Mouse (Mus musculus) activated CD4-positive, CD25-positive, alpha-beta regulatory T cell, adult 4 months (primary cell): Measurements from ENCODE around the gene Cyp27b1. TPM values are rescaled to one million over a fixed set of nuclear protein-coding genes. Genes with fewer than 3 reads are reported as not detected.

Source experiments
- ATAC-seq: one replicate; pipeline ENCODE4 v1.8.0; 2017
- polyA plus RNA-seq, 2 experiments: library from polyadenylated mRNA; unstranded; fragments of 100-300 nt; shearing (Covaris generic); gene quantifications; one replicate each; pipeline ENCODE4 v1.2.1; 2017

Gene Cyp27b1
- polyA plus RNA-seq, 2 experiments from 2014 or later, result not detected

DNA sequence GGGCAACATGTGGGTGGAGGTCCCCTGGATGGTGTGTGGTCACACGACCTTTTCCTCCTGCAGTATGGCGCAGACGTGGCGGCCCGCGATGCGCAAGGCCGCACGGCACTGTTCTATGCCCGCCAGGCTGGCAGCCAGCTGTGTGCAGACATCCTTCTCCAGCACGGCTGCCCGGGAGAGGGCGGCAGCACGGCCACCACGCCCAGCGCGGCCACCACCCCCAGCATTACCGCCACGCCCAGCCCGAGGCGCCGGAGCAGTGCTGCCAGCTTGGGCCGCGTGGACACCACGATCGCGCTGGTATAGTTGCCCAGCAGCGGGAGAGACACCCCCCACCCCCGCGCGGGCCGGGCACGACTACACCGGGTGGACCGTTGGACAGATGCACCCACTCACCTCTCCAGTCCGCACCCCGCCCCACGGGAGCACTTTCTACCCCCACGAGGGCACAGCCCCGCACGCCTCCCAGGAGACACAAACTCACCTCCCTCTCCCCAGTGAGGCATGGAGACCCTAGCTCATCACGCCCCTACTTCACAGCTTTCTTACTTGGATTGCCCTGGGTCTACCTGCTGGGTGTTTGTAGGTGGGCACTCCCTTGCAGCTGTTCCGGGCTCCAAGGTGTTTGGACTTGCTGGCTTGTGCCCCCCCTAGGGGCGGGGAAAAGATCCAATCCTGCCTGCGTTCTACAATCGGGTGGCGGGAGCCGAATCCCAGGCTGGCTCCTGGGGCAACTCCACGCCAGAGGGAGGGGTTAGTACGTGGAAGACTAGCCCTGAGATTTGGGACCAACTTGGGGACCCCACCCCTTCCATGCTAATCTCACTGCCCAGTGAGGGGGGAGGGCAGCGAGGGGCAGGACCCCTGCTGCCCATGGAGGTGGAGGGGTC, 43.7 kb downstream of the Cyp27b1 start:
- ATAC-seq, result no peak

DNA sequence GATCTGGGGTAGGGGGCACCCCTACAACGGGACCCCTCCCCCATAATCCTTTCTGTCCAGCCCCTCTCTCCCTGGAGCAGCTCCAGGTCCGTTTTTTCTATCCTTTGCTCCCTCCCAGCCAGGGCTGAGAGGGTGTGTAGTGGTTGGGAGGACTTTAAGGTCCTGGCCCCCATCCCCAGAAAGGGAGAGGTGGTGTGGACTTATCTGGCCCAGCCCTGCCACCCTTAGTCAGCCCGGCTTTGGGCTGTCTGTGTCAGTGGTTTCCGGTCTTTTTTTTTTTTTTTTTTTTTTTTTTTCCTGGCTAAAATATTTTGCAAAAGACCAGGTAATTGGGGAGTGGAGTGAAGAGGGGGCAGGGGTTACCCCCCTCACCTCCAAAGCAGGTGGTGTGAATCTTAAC, 44.7 kb downstream of the Cyp27b1 start:
- no peak for ATAC-seq

DNA sequence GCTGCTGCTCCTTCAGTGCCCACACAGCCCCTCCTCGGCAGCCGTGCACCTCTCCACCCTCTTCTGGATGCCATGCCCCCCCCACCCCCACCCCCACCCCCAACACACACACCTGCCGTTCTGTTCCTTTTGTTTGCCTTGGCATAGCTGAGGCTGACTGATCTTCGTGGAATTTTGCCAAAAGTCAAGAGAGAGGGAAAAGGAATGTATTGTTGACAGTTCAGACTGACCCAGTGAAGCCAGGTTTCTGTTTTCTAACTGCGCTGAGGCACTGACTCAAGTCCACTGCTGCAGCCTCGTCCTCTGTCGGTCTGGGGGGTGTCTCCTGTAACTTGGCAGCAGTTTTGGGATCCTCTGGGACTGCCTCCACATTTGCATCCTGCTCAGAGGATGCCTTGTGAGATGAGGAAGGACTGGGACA, 46.3 kb downstream of the Cyp27b1 start:
- no peak for ATAC-seq

GRCm38 (mm10) chr10:127098514-127098913, 50.5 kb downstream of the Cyp27b1 start:
- no peak for ATAC-seq

- ATAC-seq, result no peak
Measured at GRCm38 (mm10) chr10:127099191-127099590, 51.1 kb downstream of the Cyp27b1 start.

GRCm38 (mm10) chr10:127099868-127100267, 51.8 kb downstream of the Cyp27b1 start:
- ATAC-seq, result no peak

GRCm38 (mm10) chr10:127100414-127100813, 52.4 kb downstream of the Cyp27b1 start:
- no peak for ATAC-seq

DNA sequence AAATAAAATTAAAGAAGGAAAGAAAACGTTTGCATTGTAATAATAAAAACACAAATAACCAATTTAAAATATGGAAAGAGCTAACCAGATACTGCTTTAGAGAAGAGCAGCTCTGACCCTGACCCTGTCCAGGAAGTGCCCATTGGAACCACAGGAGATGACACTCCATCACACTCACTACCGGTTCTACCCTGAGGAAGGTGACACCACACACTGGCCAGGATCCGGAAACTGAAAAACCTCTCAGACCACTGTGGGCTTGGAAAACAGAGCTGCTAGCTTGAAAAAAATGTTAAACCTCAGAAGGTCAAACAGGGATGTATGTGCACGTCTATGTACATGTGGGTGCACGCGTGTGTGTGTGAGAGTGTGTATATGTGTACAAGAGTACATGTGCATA, 53.1 kb downstream of the Cyp27b1 start:
- ATAC-seq, result no peak

Other genes starting within 250 kb of the Cyp27b1 start
- gene Atp23, start 146.9 kb upstream of the Cyp27b1 start, polyA plus RNA-seq, result 1 to 10 TPM; 5.9 to 6.9 TPM
- 10 to 100 TPM; 29.8 to 35.8 TPM for gene Ctdsp2, start 69.5 kb upstream of the Cyp27b1 start, polyA plus RNA-seq
- gene Avil, start 47.5 kb upstream of the Cyp27b1 start, polyA plus RNA-seq, result not detected
- gene Tsfm, start 17.4 kb upstream of the Cyp27b1 start, polyA plus RNA-seq, result 10 to 100 TPM; 42.5 to 57.1 TPM
- gene Mettl1, start 6.8 kb upstream of the Cyp27b1 start, polyA plus RNA-seq, result 10 to 100 TPM; 19.8 to 23.9 TPM
- under 1 TPM in 1 of 2 experiments, not detected in 1; 0.52 TPM for gene Eef1akmt3, start 6.7 kb upstream of the Cyp27b1 start, polyA plus RNA-seq
- 1 to 10 TPM in 1 of 2 experiments, under 1 TPM in 1; 0.65 to 1.0 TPM for gene March9, start 11.9 kb downstream of the Cyp27b1 start, polyA plus RNA-seq
- gene Cdk4, start 15.3 kb downstream of the Cyp27b1 start, polyA plus RNA-seq, result 100 to 1,000 TPM; 304 to 317 TPM
- 100 to 1,000 TPM in 1 of 2 experiments, 10 to 100 TPM in 1; 99.2 to 103 TPM for gene Tspan31, start 22.0 kb downstream of the Cyp27b1 start, polyA plus RNA-seq
- 10 to 100 TPM; 20.4 to 29.9 TPM for gene Agap2, start 27.0 kb downstream of the Cyp27b1 start, polyA plus RNA-seq
- gene Os9, start 72.9 kb downstream of the Cyp27b1 start, polyA plus RNA-seq, result 10 to 100 TPM; 51.3 to 75.5 TPM
- 100 to 1,000 TPM; 152 to 209 TPM for gene B4galnt1, start 117.0 kb downstream of the Cyp27b1 start, polyA plus RNA-seq
- 1 to 10 TPM; 2.5 to 2.7 TPM for gene Slc26a10, start 132.4 kb downstream of the Cyp27b1 start, polyA plus RNA-seq
- not detected for gene Arhgef25, start 141.8 kb downstream of the Cyp27b1 start, polyA plus RNA-seq
- gene Dtx3, start 147.5 kb downstream of the Cyp27b1 start, polyA plus RNA-seq, result 10 to 100 TPM; 40.6 to 42.9 TPM
- 10 to 100 TPM; 24.2 to 27.8 TPM for gene Pip4k2c, start 163.3 kb downstream of the Cyp27b1 start, polyA plus RNA-seq
- gene Kif5a, start 215.1 kb downstream of the Cyp27b1 start, polyA plus RNA-seq, result under 1 TPM; 0.18 to 0.70 TPM
- gene Dctn2, start 218.1 kb downstream of the Cyp27b1 start, polyA plus RNA-seq, result 10 to 100 TPM; 55.4 to 60.6 TPM
- gene Mbd6, start 240.8 kb downstream of the Cyp27b1 start, polyA plus RNA-seq, result 10 to 100 TPM in 1 of 2 experiments, 1 to 10 TPM in 1; 4.0 to 10.6 TPM